8 mouse cellular contexts compared by ENCODE assay signal in the genomic region with DNA sequence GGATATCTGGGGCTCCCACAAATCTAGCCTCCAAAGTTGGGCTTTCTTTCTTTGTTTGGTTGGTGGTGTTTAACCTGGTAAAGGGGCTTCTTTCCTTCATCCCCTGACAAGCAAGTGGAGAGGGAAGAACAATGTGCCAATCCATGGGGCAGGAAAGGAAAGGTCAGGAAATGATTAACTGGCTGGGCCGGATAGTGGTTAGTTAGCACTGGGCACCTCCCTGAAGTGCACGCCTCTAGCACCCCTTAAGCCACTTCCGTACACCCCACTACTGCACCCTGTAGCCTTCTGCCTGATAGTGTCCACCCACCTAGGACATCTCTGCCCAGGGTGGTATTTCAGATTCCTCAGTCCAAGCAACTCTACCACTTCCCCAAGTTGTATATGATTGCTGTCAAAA. TPM values are rescaled to one million over a fixed set of nuclear protein-coding genes. Genes with fewer than 3 reads are reported as not detected.
DNase-seq lines count a peak whose midpoint lies in the region; ATAC-seq and TF ChIP-seq lines count a peak whose summit lies in the region.

No protein-coding gene starts in this region.

- H3K27me3 ChIP-seq in erythroblast, embryonic 14.5 days (ENCODE audit: control insufficient read depth), result peaks cover 9% of the 10 kb centered on the region
- H3K27me3 ChIP-seq in liver, embryonic 12.5 days (replicated peaks), result 0 out of 2 replicates have a peak, but pooled peaks cover 4% of the 10 kb centered on the region
- no peaks in the 10 kb centered on the region for H3K27me3 ChIP-seq in stomach, postnatal 0 days (ENCODE audit: control insufficient read depth, insufficient read depth, low read length)

- no peaks in the 10 kb centered on the region for H3K36me3 ChIP-seq in erythroblast, embryonic 14.5 days (ENCODE audit: control insufficient read depth)
- no peaks in the 10 kb centered on the region for H3K36me3 ChIP-seq in liver, embryonic 12.5 days
- no peaks in the 10 kb centered on the region for H3K36me3 ChIP-seq in stomach, postnatal 0 days (ENCODE audit: control insufficient read depth, insufficient read depth, low read length)

- DNase-seq in thymus, postnatal 14 days, result peak; percentile 20
- DNase-seq in thymus, postnatal 10 days (ENCODE audit: low spot score in 2 of 2), result no peak
- peak; percentile 48 for DNase-seq in stomach, postnatal 0 days (ENCODE audit: low spot score)
- no peak for DNase-seq in left cerebral cortex, postnatal 10 days (ENCODE audit: extremely low spot score in 1 of 2, low spot score in 2 of 2)
- DNase-seq in frontal cortex, adult 2 months (ENCODE audit: extremely low spot score in 1 of 2, low spot score in 1 of 2), result no peak

- peaks cover 30% of the 10 kb centered on the region for H3K4me1 ChIP-seq in erythroblast, embryonic 14.5 days (ENCODE audit: control insufficient read depth)
- H3K4me1 ChIP-seq in liver, embryonic 12.5 days, result peaks cover 50% of the 10 kb centered on the region
- peaks cover 7% of the 10 kb centered on the region for H3K4me1 ChIP-seq in stomach, postnatal 0 days (replicated peaks; ENCODE audit: control insufficient read depth, insufficient read depth)

- peak overlapping the region; percentile 70; the same call in 1 of the 2 replicates for H3K9ac ChIP-seq in liver, embryonic 12.5 days
- no peak overlapping the region; the same call in 1 of the 2 replicates for H3K9ac ChIP-seq in stomach, postnatal 0 days (ENCODE audit: low read length)

- H3K27ac ChIP-seq in liver, embryonic 12.5 days, result peak overlapping the region; percentile 89; the same call in 1 of the 2 replicates
- peak overlapping the region; percentile 96 for H3K27ac ChIP-seq in stomach, postnatal 0 days (replicated peaks)

- WGBS in liver, embryonic 12.5 days (ENCODE audit: insufficient replicate concordance), result 55% methylated on average over 3 of the region's 3 CpGs
- 58% methylated on average over 3 of the region's 3 CpGs for WGBS in stomach, postnatal 0 days

- intact Hi-C loops in left cerebral cortex, postnatal 10 days (cut with DNase I), result loop anchor here (10.0 kb wide), 1 partner anchor 79 kb away; the partner anchor contains the start of gene Fbxl22

- no peaks in the 10 kb centered on the region for H3K9me3 ChIP-seq in erythroblast, embryonic 14.5 days (ENCODE audit: control insufficient read depth, low read length)
- H3K9me3 ChIP-seq in liver, embryonic 12.5 days (replicated peaks), result no peaks in the 10 kb centered on the region
- no peaks in the 10 kb centered on the region for H3K9me3 ChIP-seq in stomach, postnatal 0 days (ENCODE audit: control insufficient read depth, low read length)

- peak overlapping the region; percentile 94 for H3K4me3 ChIP-seq in erythroblast, embryonic 14.5 days (replicated peaks)
- H3K4me3 ChIP-seq in liver, embryonic 12.5 days, result peak overlapping the region; percentile 92
- H3K4me3 ChIP-seq in stomach, postnatal 0 days (ENCODE audit: low read depth, low read length), result no peak overlapping the region

- TF ChIP-seq CTCF in stomach, postnatal 0 days (IDR thresholded peaks at IDR 0.05; ENCODE audit: low read depth), result no peak

- ATAC-seq in erythroblast, adult 5-6 weeks (replicated peaks; ENCODE audit: low FRiP score, poor library complexity, severe bottlenecking), result no peak
- ATAC-seq in liver, embryonic 12.5 days, result no peak
- ATAC-seq in stomach, postnatal 0 days (ENCODE audit: low FRiP score, low TSS enrichment), result no peak

- TF ChIP-seq EP300 in stomach, postnatal 0 days (optimal IDR thresholded peaks at IDR 0.05), result no peak

- H3K4me2 ChIP-seq in liver, embryonic 12.5 days, result peak overlapping the region; percentile 95
- H3K4me2 ChIP-seq in stomach, postnatal 0 days (replicated peaks; ENCODE audit: low read depth), result peak overlapping the region; percentile 60

RNA-seq across cellular contexts. Expression of gene Usp3, which starts 1.1 kb away (rescaled TPM):
- 0.30 and 0.53 TPM in 2 replicates for polyA plus RNA-seq in erythroblast, embryonic 14.5 days (2012)
- total RNA-seq in erythroblast, adult 5-6 weeks (2015; ENCODE audit: low replicate concordance), result 13.6 and 24.6 TPM in 2 replicates
- 29.6 and 31.6 TPM in 2 replicates for total RNA-seq in erythroblast, adult 5-6 weeks (2017; ENCODE audit: low replicate concordance)
- 20.3 and 21.3 TPM in 2 replicates for polyA plus RNA-seq in liver, embryonic 12.5 days (2016; fragmentation: Nextera tagmentation; extraction: Ambion mirVana)
- polyA plus RNA-seq in stomach, postnatal 0 days (2015; fragmentation: Nextera tagmentation; extraction: Ambion mirVana), result 42.2 and 49.2 TPM in 2 replicates
- total RNA-seq in left cerebral cortex, postnatal 10 days (2021), result 10 to 100 TPM; 29.5 to 37.2 TPM
- 38.5 and 41.2 TPM in 2 replicates for polyA plus RNA-seq in frontal cortex, adult 2 months (2012; rRNA removed)

Comparison
In these comparisons a context has a peak if more than half of its experiments do, and no peak if none do; other contexts are left out.
1. DNase-seq: peak in thymus, postnatal 14 days (single experiment) and stomach, postnatal 0 days (single experiment); none in thymus, postnatal 10 days (0 of 2), left cerebral cortex, postnatal 10 days (0 of 2) and frontal cortex, adult 2 months (0 of 2).
2. RNA of gene Usp3, which starts 1.1 kb away (polyA plus RNA-seq): 42.2 to 49.2 TPM in stomach, postnatal 0 days, 38.5 to 41.2 TPM in frontal cortex, adult 2 months and 20.3 to 21.3 TPM in liver, embryonic 12.5 days; 0.30 to 0.53 TPM in erythroblast, embryonic 14.5 days; every median in the first group is over 10 times any median in the second.